Mouse (Mus musculus) c-Kit-positive CD71-positive TER-119-positive erythroid progenitor cells, embryonic 14.5 days (primary cell): Measurements from ENCODE around the gene Tmem209.

Experiments
- DNase-seq: peaks from one replicate; pipeline ENCODE4 v3.0.0-alpha.2; 2013; ENCODE audit warnings: low spot score

The Tmem209 gene

DNA sequence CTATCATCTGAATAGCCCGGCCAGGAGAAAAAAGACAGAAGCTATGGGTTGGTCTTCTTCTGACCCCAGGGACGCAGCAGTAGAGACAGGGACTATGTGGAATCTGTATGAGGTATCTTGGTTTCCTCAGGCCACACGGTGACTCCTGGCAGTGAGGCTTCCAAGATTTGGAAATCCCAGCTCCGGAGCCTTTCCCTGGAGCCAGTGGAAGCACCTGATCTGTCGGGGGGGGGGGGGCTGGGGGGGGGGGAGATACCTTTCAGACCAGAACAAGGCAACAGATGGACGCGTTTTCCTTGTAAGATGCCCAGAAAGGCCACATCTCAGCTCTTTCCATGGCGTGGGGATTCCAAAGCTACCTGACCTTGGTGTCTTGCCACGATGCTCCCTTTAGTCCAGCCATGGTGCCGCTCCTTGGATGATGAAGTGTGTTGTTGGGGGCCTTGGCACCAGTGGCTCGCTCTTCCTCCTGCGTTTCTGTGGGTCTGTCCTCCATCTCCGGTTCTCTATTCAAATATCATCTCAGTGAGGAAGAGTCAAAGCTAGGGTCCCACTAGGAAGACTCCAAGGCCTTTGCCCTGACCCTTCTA lies 47.7 kb downstream of the Tmem209 start:
- no peak for DNase-seq

DNA sequence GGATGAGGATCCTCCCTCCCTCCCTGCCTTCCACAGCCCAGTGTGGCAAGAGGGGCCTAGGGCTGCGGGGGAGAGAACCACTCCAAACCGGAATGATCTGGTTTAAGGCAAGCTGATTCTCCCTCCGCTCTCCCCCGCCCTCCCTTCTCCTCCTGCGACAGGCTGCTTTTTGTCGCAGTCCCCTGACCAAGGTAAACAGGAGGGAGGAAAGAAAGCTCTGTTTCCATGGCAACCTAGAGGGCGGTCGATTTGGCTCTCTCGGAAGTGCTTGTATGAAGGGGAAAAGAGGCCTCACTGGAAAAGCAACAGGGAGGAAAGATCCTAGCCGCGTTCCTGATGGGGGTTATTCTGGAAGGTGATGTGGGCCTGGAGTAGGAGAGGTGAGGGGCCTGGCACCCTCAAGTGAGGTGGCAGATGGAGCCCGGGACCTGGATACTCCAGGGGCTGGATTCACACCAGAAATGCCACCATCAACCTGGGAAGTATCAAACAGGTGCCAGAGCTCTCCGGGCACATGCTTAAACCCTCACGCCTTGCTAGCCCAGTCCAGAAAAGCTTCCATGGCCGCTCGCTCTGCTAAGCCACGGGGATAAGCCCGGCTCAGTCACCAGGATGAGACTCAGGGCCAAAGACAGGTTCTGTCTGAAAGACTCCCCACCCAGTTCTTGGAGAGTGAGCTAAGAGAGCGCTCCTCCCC lies 48.7 kb downstream of the Tmem209 start:
- peak; percentile 17 for DNase-seq

DNA sequence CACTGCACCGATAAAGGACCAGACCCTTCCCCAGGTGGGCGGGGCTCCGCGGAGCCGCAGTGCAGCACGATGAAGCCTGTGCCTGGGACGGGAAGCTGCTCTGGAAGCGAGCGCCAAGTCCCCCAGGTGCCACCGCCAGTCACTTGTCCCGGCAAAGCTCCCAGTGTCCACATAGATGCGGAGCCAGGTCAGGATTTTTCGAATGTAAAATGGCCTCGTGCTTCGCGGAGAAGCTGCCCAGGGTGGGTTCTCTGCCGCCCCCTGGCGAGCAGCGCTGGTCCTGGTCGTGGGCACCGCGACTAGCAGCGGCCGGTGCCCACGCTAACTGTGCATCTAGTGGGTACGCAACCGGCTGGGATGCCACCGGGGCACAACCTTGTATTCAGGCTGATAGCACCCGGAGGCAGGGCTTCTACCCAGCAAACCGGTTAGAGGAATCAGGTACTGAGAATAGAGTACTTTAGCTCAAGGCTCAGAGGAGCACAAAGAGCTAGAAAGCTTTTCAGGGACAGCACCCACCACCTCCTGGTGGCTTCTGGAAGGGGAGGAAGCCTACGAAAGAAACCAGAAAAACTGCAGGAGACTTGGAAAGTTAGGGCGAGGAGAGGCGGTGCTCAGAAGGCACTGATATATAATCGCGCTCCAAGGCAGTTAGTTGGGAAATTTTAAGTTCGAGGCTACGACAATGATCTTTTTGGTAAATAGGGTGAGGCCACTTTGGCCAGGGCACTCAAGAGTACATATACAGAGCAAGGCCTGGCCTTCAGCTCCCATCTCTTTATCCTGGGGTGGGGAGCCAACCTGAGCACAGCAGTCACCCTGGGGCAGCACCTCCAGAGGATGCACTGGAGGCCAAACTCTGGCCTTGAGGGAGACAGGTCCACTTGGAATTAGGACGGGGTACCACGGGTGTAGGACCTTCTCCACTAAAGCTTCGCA lies 49.5 kb downstream of the Tmem209 start:
- peak; percentile 55 for DNase-seq

DNA sequence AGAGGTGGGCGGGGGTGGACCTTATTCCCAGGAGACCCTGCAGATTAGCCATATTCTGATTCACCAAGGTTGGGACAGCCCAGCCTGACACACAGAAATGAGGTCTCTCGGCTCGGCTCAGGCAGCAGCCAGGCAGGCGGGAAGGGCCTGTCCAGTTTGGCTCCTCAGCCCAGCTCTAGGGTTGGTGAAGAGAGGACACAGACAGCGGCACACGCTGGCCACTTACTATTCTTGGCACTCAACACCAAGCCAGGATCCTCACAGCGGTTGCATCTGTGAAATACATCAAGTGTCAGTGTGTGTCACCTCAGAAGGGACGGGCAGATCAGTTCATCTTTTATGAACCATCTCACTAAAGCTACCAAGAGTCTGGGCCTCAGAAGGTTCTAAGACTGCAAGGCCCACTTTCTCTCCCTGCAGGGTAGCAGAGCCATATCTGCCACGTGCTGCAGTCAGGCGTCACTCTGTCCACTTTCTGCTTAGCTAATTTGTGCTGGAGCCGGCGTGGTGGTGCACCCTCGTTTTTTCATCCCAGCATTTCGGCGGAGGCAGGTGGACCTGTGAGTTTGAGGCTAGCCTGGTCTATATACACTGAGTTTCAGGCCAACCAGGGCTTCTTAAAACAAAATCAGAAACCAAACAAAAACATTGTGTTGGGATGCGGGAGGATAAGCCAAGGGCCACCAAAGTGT lies 50.4 kb downstream of the Tmem209 start:
- DNase-seq, result no peak

DNA sequence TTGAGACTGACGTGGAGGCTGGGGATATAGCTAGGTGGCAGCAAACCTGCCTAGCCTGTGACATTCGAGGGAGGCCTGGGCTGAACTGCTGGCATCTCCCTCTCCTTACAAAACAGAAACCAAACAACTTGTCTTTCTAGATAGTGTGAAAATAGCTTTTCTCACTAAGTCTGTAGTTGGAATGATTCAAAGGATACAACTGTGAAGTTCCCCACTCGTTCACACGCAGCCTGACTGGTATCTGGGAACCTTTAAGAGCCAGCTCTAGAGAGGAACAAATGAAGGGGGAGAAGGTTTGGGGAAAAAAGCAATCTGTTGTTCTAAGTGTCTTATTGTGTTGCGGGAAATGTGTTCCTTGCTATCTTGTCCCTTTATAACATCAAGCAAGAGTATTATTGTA lies 51.0 kb downstream of the Tmem209 start:
- no peak for DNase-seq

DNA sequence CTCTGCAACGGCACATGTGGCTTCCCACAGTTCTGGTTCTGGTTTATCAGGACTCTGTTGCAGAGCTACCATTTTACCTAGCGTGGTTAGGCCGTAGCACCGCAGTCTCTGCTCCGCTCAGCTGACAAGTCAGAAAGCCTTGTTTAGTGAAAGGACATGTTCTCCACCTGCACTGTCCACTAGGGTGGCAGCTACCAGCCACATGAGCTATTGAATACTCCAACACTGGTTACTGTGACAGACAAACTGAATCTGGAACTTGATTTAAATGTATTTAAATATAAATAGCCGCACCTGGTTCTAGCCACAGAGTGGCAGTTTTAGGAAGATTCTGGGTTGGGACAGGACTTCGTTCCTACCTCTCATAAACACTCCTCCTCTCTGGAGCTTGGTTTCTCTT lies 52.6 kb downstream of the Tmem209 start:
- no peak for DNase-seq

DNA sequence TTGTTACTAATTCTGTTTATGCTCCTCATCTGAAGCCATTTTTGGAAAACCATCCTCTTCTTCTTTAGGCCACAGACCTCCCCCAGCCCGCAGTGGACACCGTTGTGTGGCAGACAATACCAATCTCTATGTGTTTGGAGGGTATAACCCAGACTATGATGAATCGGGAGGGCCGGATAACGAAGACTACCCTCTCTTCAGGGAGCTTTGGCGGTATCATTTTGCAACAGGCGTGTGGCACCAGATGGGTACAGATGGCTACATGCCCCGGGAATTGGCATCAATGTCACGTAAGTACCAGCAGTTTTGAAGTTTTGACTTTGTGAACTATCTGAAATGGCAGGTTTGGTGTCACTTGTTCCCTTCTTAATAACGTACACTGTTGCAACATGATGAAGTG lies 70.0 kb downstream of the Tmem209 start:
- DNase-seq, result no peak

DNA sequence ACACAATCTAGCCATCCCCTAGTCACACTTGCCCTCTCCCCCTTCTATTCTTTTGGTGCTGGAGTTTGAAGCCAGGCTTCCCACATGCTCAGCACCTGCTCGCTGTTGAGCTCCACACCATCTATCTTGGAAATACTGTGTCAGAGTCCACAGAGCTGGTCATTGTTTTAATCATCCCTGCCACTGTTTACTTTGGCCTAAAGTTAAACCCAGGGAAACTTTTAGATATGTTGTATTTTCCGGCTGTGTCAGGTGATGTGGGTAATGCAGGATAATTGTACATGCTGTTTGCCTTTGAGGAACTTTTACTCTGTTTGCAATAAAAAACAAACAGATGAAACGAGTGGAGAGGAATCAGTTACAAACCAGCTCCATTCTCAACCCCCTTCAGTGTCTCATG lies 72.5 kb downstream of the Tmem209 start:
- no peak for DNase-seq

DNA sequence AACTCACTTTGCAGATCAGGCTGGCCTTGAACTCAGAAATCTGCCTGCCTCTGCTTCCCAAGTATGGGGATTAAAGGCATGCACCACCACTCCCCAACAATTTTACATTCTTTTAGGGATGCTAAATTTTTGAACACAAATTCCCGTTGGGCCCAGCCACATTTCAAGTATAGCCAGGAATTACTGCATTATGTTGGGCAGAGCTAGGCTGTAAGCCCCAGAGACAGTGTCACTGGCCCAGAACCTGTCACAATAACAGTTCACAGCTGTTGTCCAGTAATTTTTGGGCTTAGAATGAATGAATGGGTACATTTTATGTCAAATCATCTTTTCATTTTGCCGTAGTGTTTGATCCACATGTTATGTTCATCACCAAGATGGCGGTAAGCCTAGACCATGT lies 73.1 kb downstream of the Tmem209 start:
- no peak for DNase-seq

DNA sequence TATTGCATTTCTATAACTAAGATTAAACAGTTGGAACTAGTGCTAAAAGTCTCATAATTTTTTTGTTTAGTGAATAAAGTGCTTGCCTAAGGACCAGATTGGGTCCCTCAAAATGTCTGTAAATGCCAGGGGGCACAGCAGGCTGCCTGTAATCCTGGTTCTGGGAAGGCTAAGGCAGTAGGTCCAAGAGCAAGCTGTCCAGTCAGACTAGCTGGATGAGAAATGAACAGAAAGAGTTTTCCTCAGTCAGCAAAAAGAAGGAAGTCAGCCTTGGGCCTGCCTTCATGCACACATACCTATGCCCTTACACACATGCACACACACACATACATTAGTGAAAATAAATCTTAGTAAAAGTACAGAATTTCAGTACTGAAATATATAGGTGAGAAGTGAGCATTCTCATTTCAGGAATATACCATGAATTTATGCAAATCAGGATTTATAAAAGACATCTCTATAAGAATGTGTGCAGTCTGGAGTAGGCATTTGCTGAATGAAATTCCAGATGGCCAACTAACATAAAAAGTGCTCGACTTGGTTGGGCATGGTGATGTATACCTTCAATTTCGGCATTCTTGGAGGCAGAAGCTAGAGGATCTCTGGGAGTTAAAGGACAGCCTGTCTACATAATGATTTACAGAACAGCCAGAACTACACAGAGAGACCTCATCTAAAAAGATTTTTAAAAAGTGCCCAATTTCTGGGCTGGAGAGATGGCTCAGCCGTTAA lies 77.0 kb downstream of the Tmem209 start:
- no peak for DNase-seq
